Mouse (Mus musculus) liver, postnatal 0 days (tissue): Measurements from ENCODE around the gene Pde4d.

Source experiments
- CTCF ChIP-seq: sonication (generic); IDR thresholded peaks from 2 replicates; pipeline ENCODE4 v1.5.1; 2016; ENCODE audit warnings: antibody characterized with exemption, low read depth
- EP300 ChIP-seq: IDR thresholded peaks from 2 replicates; pipeline ENCODE4 v1.6.1; 2016; ENCODE audit warnings: antibody characterized with exemption, low read depth, mild to moderate bottlenecking

DNA sequence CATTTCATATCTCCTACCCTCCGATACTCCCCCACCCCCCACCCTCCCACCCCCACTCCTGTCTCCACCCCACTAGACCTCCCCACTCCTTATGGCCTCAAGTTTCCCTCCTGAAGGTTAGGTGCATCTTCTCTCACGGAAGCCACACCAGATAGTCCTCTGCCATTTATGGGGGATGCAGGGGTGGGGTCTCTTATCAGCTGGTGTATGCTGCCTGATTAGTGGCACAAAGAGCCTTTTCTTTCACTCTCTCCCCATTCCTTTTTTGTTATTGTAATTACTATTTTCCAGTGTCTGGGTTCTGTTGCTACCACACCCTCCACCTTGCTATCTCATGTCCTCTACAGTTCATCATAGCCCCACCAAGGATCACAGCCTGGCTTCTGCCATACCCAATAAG, 1194.3 kb downstream of the Pde4d start:
- TF ChIP-seq CTCF (no peak), EP300 (no peak)
